Mouse (Mus musculus): ENCODE measurements around the gene Tubgcp5.

The Tubgcp5 gene

DNA sequence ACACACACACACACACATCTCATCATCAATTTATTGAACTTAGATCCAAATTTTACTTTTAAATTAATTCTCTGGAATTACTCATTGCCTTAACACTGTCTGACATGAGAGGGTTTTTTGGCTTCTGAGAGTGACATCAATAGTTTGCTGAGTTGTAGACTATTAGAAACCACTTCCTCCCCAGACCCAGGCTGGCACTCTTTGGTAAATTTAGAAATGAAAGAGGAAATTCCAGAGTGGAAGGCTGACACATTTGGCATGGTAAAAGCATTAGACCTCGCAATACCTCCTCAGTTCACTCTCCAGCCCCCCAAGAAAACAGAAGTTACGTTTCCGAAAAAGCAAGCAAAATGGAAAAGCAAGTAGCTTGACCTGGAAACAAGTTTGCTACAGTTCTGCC lies 58.8 kb downstream of the Tubgcp5 start:
- no peak for DNase-seq (ENCODE audit: low read depth, low spot score)

DNA sequence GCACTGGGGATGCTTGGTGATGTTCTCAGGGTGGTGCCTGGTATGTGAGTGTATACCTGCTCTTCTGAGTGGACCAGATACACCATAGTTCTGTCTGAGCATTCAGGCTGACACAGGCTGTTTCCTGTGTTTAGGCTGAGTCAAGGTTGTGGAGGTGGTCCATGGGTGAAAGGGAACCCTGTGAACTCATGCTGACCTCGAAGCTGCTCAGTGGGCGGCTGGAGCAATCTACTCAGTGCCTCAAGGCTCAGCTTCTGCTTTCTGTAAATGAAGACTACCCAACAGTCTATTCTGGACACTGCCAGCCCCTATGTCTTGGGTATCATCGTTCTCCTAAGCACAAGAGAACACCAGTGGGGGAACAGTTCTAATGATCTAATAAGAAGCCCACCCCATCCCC lies 61.6 kb downstream of the Tubgcp5 start:
- no peak for DNase-seq (ENCODE audit: low read depth, low spot score)

DNA sequence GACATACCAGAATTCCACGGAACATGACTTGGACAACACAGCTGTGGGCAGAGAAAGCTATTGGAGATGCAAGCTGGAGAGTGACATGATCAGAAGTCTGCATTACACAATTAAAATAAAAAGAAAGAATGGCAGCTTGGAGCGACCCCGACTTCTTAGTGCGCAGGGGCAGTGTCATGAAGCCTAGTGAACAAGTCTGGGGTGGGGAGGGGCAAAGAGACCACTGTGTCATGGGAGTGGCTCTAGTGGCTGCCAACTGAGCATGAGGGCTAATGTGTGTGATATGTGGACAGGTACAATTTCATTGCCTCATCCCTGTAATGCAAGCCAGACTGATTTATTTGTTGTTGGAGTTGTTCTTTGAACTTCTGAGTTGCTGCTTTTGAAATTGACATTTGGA lies 62.8 kb downstream of the Tubgcp5 start:
- DNase-seq (ENCODE audit: low read depth, low spot score), result no peak

DNA sequence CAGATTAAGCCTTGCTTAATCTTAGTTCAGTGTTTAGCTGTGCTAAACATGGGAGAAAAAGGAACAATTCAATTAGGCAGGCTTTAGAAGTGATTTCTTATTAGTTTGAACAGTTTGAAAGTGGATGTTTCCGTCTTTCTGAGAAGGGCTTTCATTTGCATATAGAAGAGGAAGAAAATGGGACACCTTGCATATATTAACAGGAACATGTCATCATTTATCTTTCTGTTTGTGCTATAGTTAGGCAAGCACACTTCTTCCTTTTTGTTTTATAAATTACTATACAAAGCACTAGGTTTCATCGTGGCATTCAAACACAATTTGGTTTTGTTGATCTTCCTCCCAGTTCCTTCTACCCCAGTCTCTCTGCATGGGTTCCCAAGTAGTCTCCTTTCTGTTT lies 63.8 kb downstream of the Tubgcp5 start:
- DNase-seq (ENCODE audit: low read depth, low spot score), result no peak

DNA sequence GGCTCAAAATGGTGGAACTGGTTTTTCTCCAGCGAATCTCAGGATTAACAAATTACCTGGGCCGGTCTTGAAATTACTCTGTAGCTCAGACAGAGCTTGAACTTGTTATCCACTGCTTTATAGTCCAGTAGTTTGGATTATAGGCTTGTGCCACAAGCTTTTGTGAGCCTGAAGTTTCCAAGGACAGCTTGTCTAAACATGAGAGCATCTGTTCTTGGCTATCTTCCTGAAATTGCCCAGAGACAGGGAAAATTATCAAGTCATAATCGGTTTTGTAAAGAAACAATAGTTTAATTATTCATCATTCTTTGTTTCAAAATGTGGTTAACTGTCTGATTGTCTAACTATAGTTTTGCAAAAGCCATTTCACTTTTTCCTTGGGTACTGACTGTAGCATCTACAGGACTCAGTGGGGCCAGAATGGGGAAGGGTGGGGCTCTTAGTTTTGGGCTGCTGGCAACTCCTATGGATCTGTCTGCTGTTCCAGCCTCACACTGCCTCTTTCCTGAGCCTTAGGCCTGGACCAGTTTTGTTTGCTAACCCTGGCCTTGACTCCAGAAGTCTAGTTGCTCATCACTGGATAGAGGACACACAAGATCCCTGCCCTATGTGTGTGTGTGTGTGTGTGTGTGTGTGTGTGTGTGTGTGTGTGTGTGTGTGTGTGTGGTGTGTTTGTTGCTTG lies 65.0 kb downstream of the Tubgcp5 start:
- DNase-seq (ENCODE audit: low read depth, low spot score), result no peak

DNA sequence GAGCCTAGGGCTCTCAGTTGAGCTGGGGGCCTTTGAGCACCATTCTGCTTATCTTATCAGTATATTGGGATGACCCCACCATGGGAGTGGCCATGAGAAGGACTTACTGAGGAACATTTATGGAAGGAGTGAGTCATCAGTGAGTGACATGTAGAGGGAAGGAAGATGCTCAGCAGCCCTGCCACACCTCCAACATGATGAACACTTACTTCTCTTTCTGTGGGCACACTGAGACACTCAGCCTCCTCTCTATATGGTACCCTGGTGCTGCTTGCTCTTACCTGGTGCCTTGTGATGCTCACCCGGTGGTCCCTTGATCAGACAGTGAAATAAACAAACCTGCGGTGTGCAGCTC lies 65.5 kb downstream of the Tubgcp5 start:
- DNase-seq (ENCODE audit: low read depth, low spot score), result no peak

DNA sequence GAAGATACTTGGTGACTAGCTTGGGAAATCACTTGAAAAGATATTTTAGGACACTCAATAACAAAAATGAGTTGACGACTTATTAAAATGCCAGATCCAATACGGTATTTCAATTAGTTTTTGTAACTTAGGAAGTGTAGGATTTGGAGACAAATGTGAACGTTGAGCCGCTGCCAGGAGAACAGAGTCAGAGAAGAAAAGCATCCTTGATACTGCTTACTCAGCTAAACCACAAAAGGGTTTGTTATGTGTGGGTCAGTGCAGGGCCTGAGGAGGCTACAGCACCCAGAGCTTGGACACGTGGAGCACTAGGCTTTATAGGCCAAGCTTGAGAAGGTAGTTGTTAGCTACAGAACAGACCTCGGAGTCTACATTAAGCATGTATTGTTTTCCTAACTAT lies 66.0 kb downstream of the Tubgcp5 start:
- DNase-seq (ENCODE audit: low read depth, low spot score), result no peak

DNA sequence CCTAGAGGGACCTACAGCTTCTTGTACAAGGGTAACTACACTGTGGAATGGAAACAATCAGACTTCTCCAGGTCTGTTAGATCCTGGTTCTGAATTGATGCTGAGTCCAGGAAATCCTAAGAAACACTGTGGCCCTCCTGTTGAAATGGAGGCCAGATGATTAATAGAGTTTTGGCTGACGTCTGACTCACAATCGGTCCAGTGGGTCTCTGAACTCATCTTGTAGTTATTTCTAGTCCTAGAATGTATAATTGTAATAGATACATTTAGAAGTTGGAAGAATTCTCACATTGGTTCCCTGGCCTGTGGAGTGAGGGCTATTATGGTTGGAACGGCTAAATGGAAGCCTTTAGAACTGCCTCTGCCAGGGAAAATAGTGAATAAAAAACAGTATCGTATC lies 67.2 kb downstream of the Tubgcp5 start:
- no peak for DNase-seq (ENCODE audit: low read depth, low spot score)

DNA sequence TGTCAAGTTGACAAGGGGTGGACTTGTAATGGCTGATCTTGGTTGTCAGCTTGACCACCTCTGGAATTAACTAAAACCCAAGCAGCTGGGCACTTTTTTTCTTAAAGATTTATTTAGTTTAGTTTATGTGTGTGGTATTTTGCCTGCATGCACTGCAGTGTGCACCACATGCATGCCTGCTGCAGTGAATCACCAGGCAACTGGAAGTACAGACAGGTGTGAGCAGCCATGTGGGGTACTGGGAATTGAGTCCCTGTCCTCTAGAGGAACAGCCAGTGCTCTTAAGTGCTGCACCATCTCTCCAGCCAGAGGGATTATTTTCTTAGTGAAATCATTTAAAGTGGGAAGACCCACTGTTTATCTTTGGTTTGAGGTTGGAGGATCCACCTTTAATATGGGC lies 71.1 kb downstream of the Tubgcp5 start:
- DNase-seq (ENCODE audit: low read depth, low spot score), result no peak

DNA sequence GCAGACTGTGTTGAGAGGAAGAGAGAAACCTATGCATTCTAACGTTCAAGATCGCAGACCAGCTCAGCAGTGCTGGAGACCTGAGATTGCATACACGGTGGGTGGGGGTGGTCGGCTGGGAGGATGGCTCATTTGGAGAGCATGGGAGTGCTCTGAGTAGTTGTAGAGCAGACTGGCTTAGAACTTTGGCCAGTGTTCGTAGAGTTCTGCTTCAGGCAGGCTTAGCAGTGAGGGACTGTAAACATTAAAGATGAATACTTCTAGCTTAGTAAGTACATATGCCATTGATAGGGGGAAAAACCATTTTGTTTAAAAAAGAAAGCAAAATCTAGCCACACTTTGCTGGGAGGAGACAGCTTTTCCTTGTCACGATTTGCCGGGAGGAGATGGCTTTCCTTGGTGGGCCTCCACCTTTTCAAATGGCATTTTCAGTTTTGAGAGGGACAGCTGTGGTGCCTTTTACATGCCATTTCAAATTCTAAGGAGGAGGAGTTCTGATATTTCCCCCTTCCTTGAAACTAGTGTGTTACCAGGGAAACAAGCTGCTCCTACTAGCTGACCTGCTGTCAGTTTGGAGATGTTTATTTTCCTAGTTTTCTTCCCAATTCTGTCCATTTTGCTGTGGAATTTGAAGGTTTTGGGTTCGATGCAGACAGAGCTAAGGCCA lies 71.9 kb downstream of the Tubgcp5 start:
- DNase-seq (ENCODE audit: low read depth, low spot score), result no peak

DNA sequence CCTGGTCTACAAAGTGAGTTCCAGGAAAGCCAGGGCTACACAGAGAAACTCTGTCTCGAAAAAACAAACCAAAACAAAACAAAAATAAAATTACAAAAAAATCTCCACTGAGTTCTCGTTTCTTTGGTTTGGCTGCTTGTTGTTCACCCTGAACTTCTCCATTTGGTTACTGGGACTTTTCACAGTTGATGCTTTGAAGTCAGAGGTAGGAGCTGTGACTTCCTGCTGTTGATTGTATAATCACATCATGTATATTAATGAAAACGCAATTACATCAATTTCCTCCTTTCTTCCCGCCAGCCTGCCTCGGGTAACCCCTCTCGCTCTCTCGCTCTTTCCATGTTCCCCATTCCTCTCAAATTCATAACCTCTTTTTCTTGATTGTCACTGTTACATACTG lies 74.3 kb downstream of the Tubgcp5 start:
- DNase-seq (ENCODE audit: low read depth, low spot score), result no peak

DNA sequence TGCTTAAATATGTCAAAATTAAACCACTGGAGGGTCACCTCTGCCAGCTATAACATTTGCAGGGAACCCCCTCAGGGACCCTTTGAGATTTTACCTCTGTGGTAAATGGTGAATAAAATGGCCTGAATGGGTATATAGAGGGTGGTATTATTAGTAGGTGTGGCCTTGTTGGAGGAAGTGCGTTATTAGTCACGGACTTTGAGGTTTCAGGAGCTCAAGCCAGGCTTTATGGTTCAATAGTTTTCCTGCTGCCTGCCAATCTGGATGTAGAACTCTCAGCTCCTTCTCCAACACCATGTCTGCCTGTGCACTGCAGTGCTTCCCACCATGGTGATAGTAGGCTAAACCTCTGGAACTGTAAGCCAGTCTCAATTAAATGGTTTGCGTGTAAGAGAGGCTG lies 75.3 kb downstream of the Tubgcp5 start:
- no peak for DNase-seq (ENCODE audit: low read depth, low spot score)

DNA sequence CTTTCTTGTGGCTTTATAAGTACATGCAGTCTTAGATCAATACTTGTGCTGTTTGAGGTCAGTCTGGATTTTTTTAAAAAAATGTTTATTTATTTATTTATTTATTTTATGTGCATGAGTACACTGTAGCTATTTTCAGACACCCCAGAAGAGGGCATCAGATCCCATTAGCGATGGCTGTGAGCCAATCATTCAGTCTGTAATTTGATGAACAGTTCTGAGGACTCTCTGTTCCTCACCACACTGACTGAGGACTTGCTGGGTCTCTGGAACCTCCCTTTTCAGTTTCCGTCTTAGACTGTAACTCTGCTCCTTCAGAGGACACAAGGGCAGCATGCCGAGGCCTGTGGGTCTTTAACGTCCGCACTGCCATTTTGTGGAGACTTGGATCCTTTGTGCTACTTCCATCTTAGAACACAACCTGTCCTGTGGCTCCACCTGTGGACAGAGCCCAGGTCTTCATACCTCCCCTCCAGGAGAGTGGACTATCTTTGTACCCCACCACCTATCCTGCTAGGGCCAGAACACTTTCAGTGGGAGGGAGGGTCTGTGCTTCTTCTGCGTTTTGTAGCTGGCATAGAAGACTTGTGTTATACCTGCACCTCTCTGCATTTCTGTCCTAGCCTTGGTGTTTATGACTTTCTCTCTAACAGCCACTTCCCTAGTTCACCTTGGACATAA lies 76.5 kb downstream of the Tubgcp5 start:
- no peak for DNase-seq (ENCODE audit: low read depth, low spot score)

DNA sequence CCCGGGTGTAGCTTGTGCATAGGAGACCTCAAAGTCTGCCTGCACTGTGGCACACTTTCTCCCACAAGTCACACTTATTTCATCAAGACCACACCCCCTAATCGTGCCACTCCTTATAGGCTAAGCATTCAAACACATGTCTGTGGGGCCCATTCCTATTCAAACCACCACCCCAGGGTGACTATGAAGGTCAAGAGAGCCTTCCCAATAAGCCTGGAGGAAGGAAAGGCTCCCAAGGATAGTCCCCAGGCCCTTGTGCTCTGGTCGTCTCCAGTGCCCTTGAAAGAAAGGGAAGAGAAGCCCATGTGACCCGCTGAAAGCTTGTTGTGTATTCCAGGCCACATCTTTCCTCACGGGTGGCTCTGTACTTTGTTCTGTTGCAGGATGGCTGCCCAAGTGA lies 77.5 kb downstream of the Tubgcp5 start:
- DNase-seq (ENCODE audit: low read depth, low spot score), result no peak

DNA sequence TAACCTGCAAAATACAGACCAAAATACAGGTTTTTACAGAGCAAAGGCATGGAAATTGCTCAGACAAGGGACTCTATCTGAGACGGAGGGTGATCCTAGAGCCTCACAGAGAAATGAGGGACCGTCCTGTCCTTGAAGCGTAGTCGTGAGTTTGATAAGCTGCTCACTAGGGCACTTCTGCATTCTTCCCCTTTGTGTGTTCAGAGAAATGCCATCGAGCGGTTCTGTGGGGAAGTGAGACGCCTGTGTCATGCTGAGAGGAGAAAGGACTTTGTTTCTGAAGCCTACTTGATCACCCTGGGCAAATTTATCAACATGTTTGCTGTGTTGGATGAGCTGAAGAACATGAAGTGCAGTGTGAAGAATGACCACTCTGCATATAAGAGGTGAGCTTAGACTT lies 80.7 kb downstream of the Tubgcp5 start:
- no peak for DNase-seq (ENCODE audit: low read depth, low spot score)

DNA sequence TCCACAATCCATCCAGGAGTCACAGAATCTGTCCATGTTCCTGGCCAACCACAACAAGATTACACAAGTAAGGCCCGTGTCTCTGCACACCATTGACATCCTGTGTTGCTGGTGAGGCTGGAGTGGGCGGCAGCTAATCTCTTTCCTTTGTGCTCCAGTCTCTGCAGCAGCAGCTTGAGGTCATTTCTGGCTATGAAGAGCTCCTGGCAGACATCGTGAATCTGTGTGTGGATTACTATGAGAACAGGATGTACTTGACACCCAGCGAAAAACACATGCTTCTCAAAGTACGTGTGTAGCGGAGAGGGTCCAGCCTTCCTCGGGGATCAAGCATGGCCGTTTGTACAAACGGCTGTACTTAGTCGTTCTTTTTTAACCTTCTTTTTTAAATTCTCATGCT lies 83.8 kb downstream of the Tubgcp5 start:
- DNase-seq (ENCODE audit: low read depth, low spot score), result no peak

DNA sequence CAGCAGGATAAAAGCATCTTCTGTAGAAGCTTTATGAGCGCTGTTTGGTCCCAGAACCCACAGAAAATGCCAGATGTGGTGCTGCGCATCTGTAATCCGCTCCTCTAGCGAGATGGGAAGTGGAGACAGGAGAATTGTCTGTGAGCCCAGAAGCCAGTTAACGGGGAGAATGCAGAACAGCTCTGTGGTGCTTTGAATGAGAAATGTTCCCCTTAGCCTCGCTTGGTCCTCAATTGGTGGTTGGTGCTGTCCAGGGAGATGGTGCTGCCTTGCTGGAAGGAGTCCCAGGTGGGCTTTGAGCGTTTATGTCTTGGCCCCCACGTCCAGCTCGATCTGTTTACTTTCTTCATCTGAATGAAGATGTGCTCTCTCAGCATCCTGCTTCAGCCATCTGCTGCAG lies 86.9 kb downstream of the Tubgcp5 start:
- no peak for DNase-seq (ENCODE audit: low read depth, low spot score)
